Mouse (Mus musculus) ES-Bruce4 (cell line): ENCODE measurements at regions not wholly inside any gene's neighbourhood (a gene's known extent, or its start where the extent isn't known, plus 50 kb on each side); places are given as distances from the start of the nearest gene placed in this dataset.

Experiments
- H3K27ac ChIP-seq: 2 replicates; pipeline ENCODE4 v1.5.1; 2012; ENCODE audit warnings: low read length, inconsistent platforms; ENCODE audit not compliant: insufficient read depth
- H3K27me3 ChIP-seq: 2 replicates; pipeline ENCODE4 v1.6.1; 2012; ENCODE audit warnings: mild to moderate bottlenecking, low read length, inconsistent platforms; ENCODE audit not compliant: control insufficient read depth, poor library complexity, insufficient read depth, severe bottlenecking
- H3K36me3 ChIP-seq: 2 replicates; pipeline ENCODE4 v1.6.1; 2012; ENCODE audit warnings: inconsistent platforms, mild to moderate bottlenecking, low read length, moderate library complexity; ENCODE audit not compliant: control insufficient read depth, poor library complexity, insufficient read depth, severe bottlenecking
- H3K4me1 ChIP-seq: one replicate; pipeline ENCODE4 v1.8.1; 2011; ENCODE audit warnings: low read length; ENCODE audit not compliant: control insufficient read depth, insufficient read depth
- H3K4me3 ChIP-seq: 2 replicates; pipeline ENCODE4 v1.5.1; 2011; ENCODE audit warnings: low read depth, mild to moderate bottlenecking, low read length
- H3K9ac ChIP-seq: 2 replicates; pipeline ENCODE4 v1.6.1; 2012; ENCODE audit warnings: low read depth, mild to moderate bottlenecking, inconsistent platforms; ENCODE audit not compliant: poor library complexity, severe bottlenecking
- H3K9me3 ChIP-seq: replicated peaks from 2 replicates; pipeline ENCODE4 v1.6.1; 2012; ENCODE audit warnings: mild to moderate bottlenecking, low read length, inconsistent platforms; ENCODE audit not compliant: control insufficient read depth, poor library complexity, insufficient read depth, severe bottlenecking
- CTCF ChIP-seq: IDR thresholded peaks from one replicate; pipeline ENCODE4 v1.8.1; 2011; ENCODE audit warnings: low read depth, low read length
- EP300 ChIP-seq: IDR thresholded peaks from 2 replicates; pipeline ENCODE4 v1.6.1; 2011; ENCODE audit warnings: low read depth, low read length; ENCODE audit not compliant: insufficient read depth
- POLR2A ChIP-seq: IDR thresholded peaks from one replicate; pipeline ENCODE4 v1.8.1; 2011; ENCODE audit warnings: low read length; ENCODE audit not compliant: insufficient read depth

DNA sequence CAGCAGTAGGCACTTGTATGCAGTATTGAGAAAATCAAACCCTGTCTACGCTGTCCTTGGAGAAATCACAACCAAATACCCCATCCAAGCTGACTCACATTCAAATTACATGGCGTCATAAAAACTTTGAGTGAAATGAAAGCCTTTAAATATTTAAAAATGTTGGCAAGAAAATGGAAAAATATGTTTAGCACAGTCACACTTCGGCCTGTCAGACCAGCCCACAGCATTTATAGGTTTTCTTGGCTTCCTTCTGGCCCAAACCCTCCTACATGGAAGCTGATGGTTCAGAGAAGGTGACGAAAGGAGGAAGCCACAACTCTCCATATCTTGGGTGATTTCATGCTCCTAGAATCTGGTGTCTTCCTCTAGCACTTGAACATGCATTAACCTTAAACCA, 240.9 kb upstream of the Gm5148 start:
- TF ChIP-seq CTCF (no peak), EP300 (no peak), POLR2A (no peak)
- Histone ChIP-seq H3K36me3 (no peaks in the 10 kb centered on the region), H3K4me1 (no peaks in the 10 kb centered on the region), H3K9me3 (no peaks in the 10 kb centered on the region), H3K27ac (no peak overlapping the region), H3K9ac (no peak overlapping the region), H3K27me3 (no peaks in the 10 kb centered on the region), H3K4me3 (no peak overlapping the region)

DNA sequence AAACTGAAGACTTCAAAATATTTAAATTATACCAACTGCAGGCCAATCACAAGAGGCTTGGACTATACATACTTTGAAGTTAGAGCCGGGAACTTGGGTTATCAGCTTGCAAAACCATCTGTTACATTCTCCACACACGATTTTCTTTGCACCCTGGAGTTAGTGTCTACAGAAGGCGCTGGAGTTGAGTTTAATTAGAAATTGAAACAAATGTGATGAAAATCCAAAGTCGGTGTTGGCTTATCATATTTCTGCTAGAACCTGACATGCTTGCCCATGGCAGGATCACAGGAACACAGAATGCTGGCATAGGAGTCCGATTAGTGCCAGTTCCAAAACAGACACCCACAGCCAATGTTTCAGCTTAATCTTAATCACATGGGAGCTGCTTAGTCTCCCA, 239.8 kb upstream of the Gm5148 start:
- TF ChIP-seq EP300 (no peak), POLR2A (no peak), CTCF (no peak)
- no peaks in the 10 kb centered on the region for H3K9me3 ChIP-seq

DNA sequence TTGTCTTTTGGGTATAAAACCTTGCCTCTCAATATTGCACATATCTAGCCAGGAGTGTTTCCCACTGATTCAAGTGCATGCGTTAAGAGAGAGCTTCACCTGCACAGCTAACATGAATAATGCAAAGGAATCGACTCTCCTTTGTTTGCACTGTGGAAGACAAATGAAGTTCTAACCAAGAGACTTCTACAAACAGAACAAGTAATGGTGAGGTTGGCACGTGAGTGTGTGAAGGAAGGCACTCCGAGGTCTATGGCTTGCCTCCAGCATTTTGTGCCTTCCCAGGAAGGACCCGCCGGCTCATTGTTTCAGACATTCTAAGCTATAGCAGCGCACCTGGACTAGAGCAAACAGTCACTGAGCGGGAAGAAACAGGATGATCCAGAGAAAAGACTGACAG, 238.5 kb upstream of the Gm5148 start:
- H3K4me1 ChIP-seq: no peaks in the 10 kb centered on the region
- no peak overlapping the region for H3K9ac ChIP-seq
- no peak for TF ChIP-seq EP300
- no peak for TF ChIP-seq CTCF
- no peak for TF ChIP-seq POLR2A
- no peak overlapping the region for H3K4me3 ChIP-seq
- no peaks in the 10 kb centered on the region for H3K36me3 ChIP-seq
- H3K9me3 ChIP-seq: no peaks in the 10 kb centered on the region
- H3K27me3 ChIP-seq: no peaks in the 10 kb centered on the region; the same call in 1 of the 2 replicates
- H3K27ac ChIP-seq: no peak overlapping the region

More for the DNA sequence above, 239.8 kb upstream of the Gm5148 start:
- Histone ChIP-seq H3K4me3 (no peak overlapping the region), H3K4me1 (no peaks in the 10 kb centered on the region), H3K36me3 (no peaks in the 10 kb centered on the region), H3K9ac (no peak overlapping the region), H3K27ac (no peak overlapping the region), H3K27me3 (no peaks in the 10 kb centered on the region; the same call in 1 of the 2 replicates)

DNA sequence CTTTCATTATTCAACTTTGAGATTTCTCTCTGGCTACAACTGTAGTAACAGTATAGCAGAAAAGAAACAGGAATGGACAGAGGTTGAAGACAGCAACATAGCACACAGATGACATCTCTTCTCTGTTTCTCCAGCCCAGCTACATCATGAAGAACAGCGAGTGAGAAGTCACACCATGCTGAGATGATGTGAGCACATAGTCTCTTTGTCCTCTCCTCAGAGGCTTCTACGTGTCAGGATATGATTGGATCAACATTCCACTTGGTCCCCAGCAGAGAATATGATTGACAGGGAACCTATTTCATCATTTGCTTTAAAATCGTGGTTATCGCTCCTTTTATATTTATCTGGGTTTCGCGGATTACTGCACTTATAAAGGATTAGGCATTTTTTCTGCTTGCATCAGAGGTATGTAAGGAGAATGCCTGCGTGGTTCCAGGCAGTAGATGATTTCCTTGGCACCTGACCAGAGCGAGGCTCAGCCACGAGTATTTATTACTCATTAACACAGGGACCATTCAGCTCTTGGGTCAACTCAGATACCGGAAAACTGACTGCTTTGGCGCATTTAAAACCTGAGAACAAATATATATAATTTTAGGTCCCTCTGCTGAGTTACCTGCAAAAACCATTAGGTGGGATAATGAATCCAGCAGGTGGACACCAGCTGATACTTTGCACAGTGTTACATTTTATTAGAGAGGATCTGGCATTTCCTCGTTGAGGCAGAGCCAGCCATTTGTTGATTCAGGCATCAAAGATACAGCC, 237.9 kb upstream of the Gm5148 start:
- Histone ChIP-seq H3K27ac (no peak overlapping the region), H3K9ac (no peak overlapping the region), H3K9me3 (no peaks in the 10 kb centered on the region), H3K36me3 (no peaks in the 10 kb centered on the region), H3K4me3 (no peak overlapping the region), H3K4me1 (no peaks in the 10 kb centered on the region), H3K27me3 (no peaks in the 10 kb centered on the region; the same call in 1 of the 2 replicates)
- no peak for TF ChIP-seq POLR2A
- TF ChIP-seq CTCF: no peak
- no peak for TF ChIP-seq EP300

DNA sequence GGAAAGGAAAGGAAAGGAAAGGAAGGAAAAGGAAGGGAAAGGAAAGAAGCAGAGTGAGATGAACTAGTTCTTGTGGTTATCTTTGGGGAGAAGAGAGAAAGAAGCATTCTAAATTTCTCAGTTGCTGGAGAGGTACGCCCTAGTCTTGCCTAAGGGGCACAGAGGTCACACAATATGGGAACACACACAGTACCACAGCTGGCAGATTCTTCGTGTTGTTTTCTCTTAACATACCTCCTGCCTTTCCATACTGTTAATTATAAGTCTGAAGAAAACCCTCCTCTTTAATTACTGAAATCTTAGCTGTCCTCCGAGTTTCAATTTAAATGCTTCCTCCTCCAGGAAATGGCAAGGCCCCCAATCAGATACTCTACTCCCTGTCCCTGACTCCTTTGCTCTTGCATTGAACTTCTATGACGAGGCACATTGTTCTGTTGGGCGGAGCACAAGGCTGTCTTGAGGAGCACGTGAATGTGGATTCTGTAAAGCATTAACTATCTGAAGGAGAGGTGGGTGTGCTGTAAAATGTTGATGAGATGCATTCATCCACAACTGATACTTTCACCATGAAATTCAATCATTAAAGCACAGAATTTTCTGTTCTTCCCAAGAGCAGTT, 234.2 kb upstream of the Gm5148 start:
- H3K9me3 ChIP-seq: 0 out of 2 replicates have a peak, but pooled peaks cover 3% of the 10 kb centered on the region
- no peaks in the 10 kb centered on the region for H3K36me3 ChIP-seq
- H3K27me3 ChIP-seq: no peaks in the 10 kb centered on the region; the same call in 1 of the 2 replicates
- TF ChIP-seq POLR2A: no peak
- TF ChIP-seq CTCF: no peak
- TF ChIP-seq EP300: no peak
- H3K27ac ChIP-seq: no peak overlapping the region; the same call in 1 of the 2 replicates
- no peaks in the 10 kb centered on the region for H3K4me1 ChIP-seq
- H3K4me3 ChIP-seq: no peak overlapping the region
- no peak overlapping the region for H3K9ac ChIP-seq

DNA sequence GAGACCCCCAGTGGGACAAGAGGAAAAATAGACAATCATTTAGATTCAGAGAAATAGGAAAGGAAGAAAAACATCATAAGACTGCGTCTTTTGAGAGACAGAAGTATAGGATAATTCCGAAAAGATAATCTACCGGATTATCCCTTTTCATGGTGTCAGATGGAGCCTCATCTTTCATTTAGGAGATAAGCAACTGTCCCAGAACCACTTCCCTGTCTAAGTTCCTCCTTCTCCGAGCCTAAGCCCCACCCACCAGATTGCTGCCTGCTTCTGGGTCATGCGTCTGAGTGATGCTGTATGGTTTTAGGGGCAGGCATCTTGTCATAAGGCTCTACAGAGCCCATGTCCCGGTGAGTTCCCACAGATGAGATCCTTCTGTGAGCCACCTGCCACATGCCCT, 232.3 kb upstream of the Gm5148 start:
- no peak overlapping the region for H3K9ac ChIP-seq
- H3K27me3 ChIP-seq: no peaks in the 10 kb centered on the region; the same call in 1 of the 2 replicates
- H3K4me3 ChIP-seq: no peak overlapping the region
- no peaks in the 10 kb centered on the region for H3K36me3 ChIP-seq
- TF ChIP-seq EP300 (no peak), POLR2A (no peak), CTCF (no peak)
- H3K9me3 ChIP-seq: 0 out of 2 replicates have a peak, but pooled peaks cover 3% of the 10 kb centered on the region
- H3K27ac ChIP-seq: no peak overlapping the region
- H3K4me1 ChIP-seq: no peaks in the 10 kb centered on the region
